ENCODE assay signal across 19 mouse cellular contexts in genomic region chr3:54990073-54990472, GRCm38 (mm10).
DNase-seq lines count a peak whose midpoint lies in the region; ATAC-seq lines count a peak whose summit lies in the region.
"Had no signal": no experiment of that assay in that cellular context is flagged by ENCODE, and none has a peak within 500 bp of the region (broad histone marks: within the 10 kb centered on the region; RNA-seq: fewer than 3 reads in every experiment).

No protein-coding gene starts in this region.

- H3K4me2 ChIP-seq in embryonic facial prominence, embryonic 11.5 days (ENCODE audit: low read depth, low read length): no peak overlapping the region
- H3K4me2 ChIP-seq in kidney, embryonic 14.5 days (replicated peaks; ENCODE audit: low read depth, low read length): no peak overlapping the region
- H3K4me2 ChIP-seq: heart, embryonic 15.5 days; intestine, embryonic 15.5 days; limb, embryonic 13.5 days; liver, embryonic 13.5 days; lung, embryonic 15.5 days; midbrain, embryonic 13.5 days had no signal

- no peak overlapping the region for H3K9ac ChIP-seq in embryonic facial prominence, embryonic 11.5 days (replicated peaks; ENCODE audit: low read length)
- no peak overlapping the region for H3K9ac ChIP-seq in kidney, embryonic 14.5 days (ENCODE audit: low read depth, low read length)
- H3K9ac ChIP-seq: forebrain, postnatal 0 days; heart, embryonic 15.5 days; intestine, embryonic 15.5 days; limb, embryonic 13.5 days; liver, embryonic 13.5 days; lung, embryonic 15.5 days; midbrain, embryonic 13.5 days had no signal

- H3K27ac ChIP-seq in embryonic facial prominence, embryonic 11.5 days (replicated peaks; ENCODE audit: low read depth, low read length): no peak overlapping the region
- no peak overlapping the region for H3K27ac ChIP-seq in kidney, embryonic 14.5 days (ENCODE audit: low read depth, low read length)
- H3K27ac ChIP-seq: forebrain, embryonic 10.5 days; heart, embryonic 15.5 days; intestine, embryonic 15.5 days; limb, embryonic 13.5 days; liver, embryonic 13.5 days; lung, embryonic 15.5 days; macrophage; midbrain, embryonic 13.5 days; stomach, postnatal 0 days had no signal

- H3K9me3 ChIP-seq in embryonic facial prominence, embryonic 11.5 days (replicated peaks; ENCODE audit: control insufficient read depth, low read length): no peaks in the 10 kb centered on the region
- H3K9me3 ChIP-seq in kidney, embryonic 14.5 days (ENCODE audit: control insufficient read depth, low read length): no peaks in the 10 kb centered on the region
- H3K9me3 ChIP-seq: forebrain, embryonic 10.5 days; heart, embryonic 15.5 days; intestine, embryonic 15.5 days; limb, embryonic 13.5 days; liver, embryonic 13.5 days; lung, embryonic 15.5 days; midbrain, embryonic 13.5 days had no signal

- ATAC-seq in embryonic facial prominence, embryonic 11.5 days (replicated peaks; ENCODE audit: insufficient number of reproducible peaks, low FRiP score, low TSS enrichment, low read depth): no peak
- ATAC-seq in kidney, embryonic 14.5 days (ENCODE audit: low FRiP score, low TSS enrichment): no peak
- ATAC-seq: intestine, embryonic 15.5 days; midbrain, embryonic 13.5 days had no signal

- intact Hi-C loops in left cerebral cortex, postnatal 36 days (cut with DNase I): loop anchor here (10.0 kb wide), 1 partner anchor 75 kb away; no protein-coding TSS in a partner anchor

- H3K36me3 ChIP-seq in embryonic facial prominence, embryonic 11.5 days (replicated peaks; ENCODE audit: control insufficient read depth, insufficient read depth, low read depth, low read length): no peaks in the 10 kb centered on the region
- H3K36me3 ChIP-seq in kidney, embryonic 14.5 days (ENCODE audit: control insufficient read depth, insufficient read depth, low read length): no peaks in the 10 kb centered on the region
- H3K36me3 ChIP-seq: forebrain, embryonic 10.5 days; heart, embryonic 15.5 days; intestine, embryonic 15.5 days; limb, embryonic 13.5 days; liver, embryonic 13.5 days; lung, embryonic 15.5 days; midbrain, embryonic 13.5 days had no signal

- WGBS in embryonic facial prominence, embryonic 11.5 days: 23% methylated on average over 5 of the region's 5 CpGs
- WGBS in kidney, embryonic 14.5 days: 12% methylated on average over 5 of the region's 5 CpGs

- no peaks in the 10 kb centered on the region; the same call in 1 of the 2 replicates for H3K4me1 ChIP-seq in embryonic facial prominence, embryonic 11.5 days (ENCODE audit: control insufficient read depth, insufficient read depth, low read length)
- H3K4me1 ChIP-seq in kidney, embryonic 14.5 days (ENCODE audit: control insufficient read depth, insufficient read depth, low read length): no peaks in the 10 kb centered on the region
- H3K4me1 ChIP-seq: liver, embryonic 13.5 days; lung, embryonic 15.5 days had no signal

- DNase-seq in kidney, postnatal 10 days: peak; percentile 5
- no peak for DNase-seq in kidney, postnatal 14 days
- DNase-seq in ES-CJ7 (ENCODE audit: low read depth, low spot score) (peak; percentile 97), WW6 (ENCODE audit: low read depth, low spot score) (peak; percentile 59)
- peak; percentile 9 for DNase-seq in embryonic facial prominence, embryonic 11.5 days (ENCODE audit: low spot score)
- no peak for DNase-seq in left cerebral cortex, postnatal 36 days (ENCODE audit: low spot score in 2 of 2)
- DNase-seq: B cell, adult 2 months; cerebellum, adult 8-10 months; liver, embryonic 13.5 days had no signal

- H3K27me3 ChIP-seq in embryonic facial prominence, embryonic 11.5 days (ENCODE audit: control insufficient read depth, insufficient read depth, low read length): no peaks in the 10 kb centered on the region
- H3K27me3 ChIP-seq in kidney, embryonic 14.5 days (ENCODE audit: control insufficient read depth, insufficient read depth, low read length): no peaks in the 10 kb centered on the region
- H3K27me3 ChIP-seq: heart, embryonic 15.5 days; intestine, embryonic 15.5 days; limb, embryonic 13.5 days; liver, embryonic 13.5 days; lung, embryonic 15.5 days; midbrain, embryonic 13.5 days had no signal

- H3K4me3 ChIP-seq in embryonic facial prominence, embryonic 11.5 days (ENCODE audit: low read depth, low read length): no peak overlapping the region
- no peak overlapping the region for H3K4me3 ChIP-seq in kidney, embryonic 14.5 days (ENCODE audit: low read length)
- H3K4me3 ChIP-seq: forebrain, embryonic 10.5 days; heart, embryonic 15.5 days; intestine, embryonic 15.5 days; limb, embryonic 13.5 days; liver, embryonic 13.5 days; lung, embryonic 15.5 days; midbrain, embryonic 13.5 days had no signal

Comparison
In these comparisons a context has a peak if more than half of its experiments do, and no peak if none do; other contexts are left out.
1. DNase-seq: peak in kidney, postnatal 10 days (single experiment), ES-CJ7 (single experiment), WW6 (single experiment) and embryonic facial prominence, embryonic 11.5 days (single experiment); none in kidney, postnatal 14 days (single experiment) and left cerebral cortex, postnatal 36 days (0 of 2).